Mouse (Mus musculus) liver, embryonic 14.5 days (tissue): ENCODE data around the gene Fbxw11.

Experiments used
- CTCF ChIP-seq: IDR thresholded peaks from 2 replicates; pipeline ENCODE4 v1.5.1; 2016; ENCODE audit warnings: antibody characterized with exemption, low read depth, control low read depth
- EP300 ChIP-seq: IDR thresholded peaks from 2 replicates; pipeline ENCODE4 v1.6.1; 2016; ENCODE audit warnings: antibody characterized with exemption, low read depth

GRCm38 (mm10) chr11:32623236-32623635 lies 19.3 kb upstream of the Fbxw11 start:
- no peak for TF ChIP-seq EP300
- no peak for TF ChIP-seq CTCF
